Mouse (Mus musculus) bone marrow macrophage, adult 2 months (primary cell): Measurements from ENCODE around the gene Zfp280c. TPM values are rescaled to one million over a fixed set of nuclear protein-coding genes. Genes with fewer than 3 reads are reported as not detected.
A peak's percentile ranks its signal among the peaks of the same experiment; 100 is the strongest.

Experiments
- H3K27ac ChIP-seq: 2 replicates; pipeline ENCODE4 v1.5.1; 2012; ENCODE audit warnings: low read depth, low read length; ENCODE audit not compliant: insufficient read depth
- H3K4me1 ChIP-seq: 2 replicates; pipeline ENCODE4 v1.6.1; 2012; ENCODE audit warnings: low read length; ENCODE audit not compliant: control insufficient read depth, insufficient read depth
- H3K4me3 ChIP-seq: 2 replicates; pipeline ENCODE4 v1.5.1; 2012; ENCODE audit warnings: mild to moderate bottlenecking, low read length, moderate library complexity; ENCODE audit not compliant: insufficient read depth
- CTCF ChIP-seq: IDR thresholded peaks from 2 replicates; pipeline ENCODE4 v1.5.1; 2012; ENCODE audit warnings: low read depth, mild to moderate bottlenecking, low read length, moderate library complexity
- POLR2A ChIP-seq: IDR thresholded peaks from 2 replicates; pipeline ENCODE4 v1.6.1; 2012; ENCODE audit warnings: mild to moderate bottlenecking, low read depth, low read length, borderline replicate concordance
- polyA plus RNA-seq: library from polyadenylated mRNA; stranded (reverse); fragments of >200 nt; gene quantifications from 2 replicates; pipeline ENCODE4 v1.2.4, GENCODE M21; 2012; ENCODE audit not compliant: missing spikeins, insufficient read depth, insufficient read length

Gene Zfp280c
- polyA plus RNA-seq, 1 experiment: 11.4 TPM

GRCm38 (mm10) chrX:48513166-48513807 lies 81.0 kb downstream of the Zfp280c start, which contains the start of gene Aifm1:
TSS of gene Aifm1 (minus strand) at chrX:48513563.
- TF ChIP-seq CTCF (no peak), POLR2A (no peak)
- Histone ChIP-seq H3K27ac (peak within 1 kb of the TSS; percentile 35; the same call in 1 of the 2 replicates), H3K4me1 (peaks cover 4% of the 10 kb centered on the region; the same call in 1 of the 2 replicates), H3K4me3 (peak within 1 kb of the TSS; percentile 79)

GRCm38 (mm10) chrX:48493763-48494162 lies 100.5 kb downstream of the Zfp280c start:
- no peak overlapping the region for H3K4me3 ChIP-seq
- H3K27ac ChIP-seq: no peak overlapping the region
- TF ChIP-seq POLR2A (no peak), CTCF (no peak)

More at GRCm38 (mm10) chrX:48493763-48494162, 100.5 kb downstream of the Zfp280c start:
- H3K4me1 ChIP-seq: peaks cover 12% of the 10 kb centered on the region

Other genes with a start within 250 kb of the Zfp280c start
- 46.8 and 49.2 TPM in 2 replicates for gene Elf4, start 131.4 kb downstream of the Zfp280c start, polyA plus RNA-seq
- gene Aifm1, start 80.9 kb downstream of the Zfp280c start, polyA plus RNA-seq: 18.5 and 23.3 TPM in 2 replicates
- gene Rab33a, start 75.2 kb downstream of the Zfp280c start, polyA plus RNA-seq: not detected in 2 replicates
- gene Slc25a14, start 28.9 kb upstream of the Zfp280c start, polyA plus RNA-seq: 5.0 and 6.9 TPM in 2 replicates
- gene Gpr119, start 80.0 kb upstream of the Zfp280c start, polyA plus RNA-seq: not detected in 2 replicates
- gene Rbmx2, start 100.5 kb upstream of the Zfp280c start, polyA plus RNA-seq: 7.9 and 9.6 TPM in 2 replicates